Mouse (Mus musculus) thymus, adult 2 months (tissue): Measurements from ENCODE around the gene Cbx4.

Experiments
- CTCF ChIP-seq: fragments of 200-500 bp; IDR thresholded peaks from 2 replicates; pipeline ENCODE4 v1.5.1; 2012; ENCODE audit warnings: mild to moderate bottlenecking, control low read depth, low read length, moderate library complexity, borderline replicate concordance; ENCODE audit not compliant: control insufficient read depth, poor library complexity, insufficient read depth; ENCODE audit errors: extremely low read depth
- POLR2A ChIP-seq: fragments of 200-500 bp; IDR thresholded peaks from 2 replicates; pipeline ENCODE4 v1.6.1; 2012; ENCODE audit warnings: mild to moderate bottlenecking, low read length, control low read depth, moderate library complexity; ENCODE audit not compliant: control insufficient read depth, poor library complexity, insufficient read depth; ENCODE audit errors: extremely low read depth

DNA sequence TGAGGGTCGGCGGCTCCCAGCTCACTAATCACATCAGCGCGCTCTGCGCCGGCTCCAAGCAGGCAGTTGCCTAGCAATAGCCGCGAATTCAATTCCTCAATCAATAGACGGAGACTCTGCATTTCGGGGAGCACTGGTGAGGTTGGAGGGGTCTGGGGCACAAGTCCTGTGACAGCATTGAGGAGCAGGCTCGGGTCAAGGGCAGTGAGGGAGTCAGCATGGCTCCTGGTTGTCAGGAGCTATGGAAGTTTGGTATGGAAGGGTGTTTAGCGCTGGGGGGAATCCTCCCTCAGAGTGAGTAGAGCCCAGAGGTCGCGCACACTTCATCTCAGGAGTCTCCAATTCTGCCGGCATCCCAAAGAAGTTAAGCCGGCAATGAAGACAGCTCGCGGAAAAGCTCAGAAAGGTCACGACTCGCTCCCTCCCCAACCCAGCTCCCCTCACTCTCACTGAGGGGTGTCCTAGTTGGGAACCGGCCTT is 50.3 kb downstream of the Cbx4 start:
- TF ChIP-seq CTCF: no peak
- no peak for TF ChIP-seq POLR2A
